Mouse (Mus musculus): ENCODE measurements around the gene Gm38119. TPM values are rescaled to one million over a fixed set of nuclear protein-coding genes. Genes with fewer than 3 reads are reported as not detected.

The Gm38119 gene
- polyA plus RNA-seq, 1 experiment from 2014 or later: not detected

Other genes starting within 250 kb of the Gm38119 start
- not detected in 3 replicates for gene Sprr4, start 238.6 kb downstream of the Gm38119 start, polyA plus RNA-seq (2018)
- gene 2310046K23Rik, start 204.6 kb downstream of the Gm38119 start, polyA plus RNA-seq (2018): not detected in 3 replicates
- not detected in 3 replicates for gene Ivl, start 165.4 kb downstream of the Gm38119 start, polyA plus RNA-seq (2018)
- not detected in 3 replicates for gene Smcp, start 150.1 kb downstream of the Gm38119 start, polyA plus RNA-seq (2018)
- not detected in 3 replicates for gene 2210017I01Rik, start 131.6 kb downstream of the Gm38119 start, polyA plus RNA-seq (2018)
- not detected in 3 replicates for gene Lce6a, start 117.4 kb downstream of the Gm38119 start, polyA plus RNA-seq (2018)
- not detected in 3 replicates for gene Lce1a1, start 90.8 kb downstream of the Gm38119 start, polyA plus RNA-seq (2018)
- gene Lce1b, start 82.2 kb downstream of the Gm38119 start, polyA plus RNA-seq (2018): not detected in 3 replicates
- gene Lce1a2, start 68.8 kb downstream of the Gm38119 start, polyA plus RNA-seq (2018): not detected in 3 replicates
- not detected in 3 replicates for gene Lce1c, start 59.8 kb downstream of the Gm38119 start, polyA plus RNA-seq (2018)
- gene Lce1d, start 51.9 kb downstream of the Gm38119 start, polyA plus RNA-seq (2018): not detected in 3 replicates
- not detected in 3 replicates for gene Lce1e, start 30.0 kb downstream of the Gm38119 start, polyA plus RNA-seq (2018)
- not detected in 3 replicates for gene Lce1f, start 18.7 kb downstream of the Gm38119 start, polyA plus RNA-seq (2018)
- not detected in 3 replicates for gene Lce1g, start 13.2 kb upstream of the Gm38119 start, polyA plus RNA-seq (2018)
- not detected in 3 replicates for gene Lce1h, start 26.0 kb upstream of the Gm38119 start, polyA plus RNA-seq (2018)
- not detected in 3 replicates for gene Lce1i, start 39.8 kb upstream of the Gm38119 start, polyA plus RNA-seq (2018)
- not detected in 3 replicates for gene Lce1j, start 51.4 kb upstream of the Gm38119 start, polyA plus RNA-seq (2018)
- not detected in 3 replicates for gene Lce1k, start 68.8 kb upstream of the Gm38119 start, polyA plus RNA-seq (2018)
- gene Kprp, start 88.2 kb upstream of the Gm38119 start, polyA plus RNA-seq (2018): not detected in 3 replicates
- gene Lce1l, start 112.2 kb upstream of the Gm38119 start, polyA plus RNA-seq (2018): not detected in 3 replicates
- gene 2310050C09Rik, start 131.1 kb upstream of the Gm38119 start, polyA plus RNA-seq (2018): not detected in 3 replicates
- gene Lce3a, start 187.1 kb upstream of the Gm38119 start, polyA plus RNA-seq (2018): not detected in 3 replicates
- gene Lce3b, start 193.9 kb upstream of the Gm38119 start, polyA plus RNA-seq (2018): not detected in 3 replicates
- not detected in 3 replicates for gene Lce3c, start 205.4 kb upstream of the Gm38119 start, polyA plus RNA-seq (2018)
- gene Lce3d, start 218.3 kb upstream of the Gm38119 start, polyA plus RNA-seq (2018): not detected in 3 replicates
- gene Lce3e, start 228.0 kb upstream of the Gm38119 start, polyA plus RNA-seq (2018): not detected in 3 replicates